Mouse (Mus musculus) CH12.LX (cell line): ENCODE data around the gene AU022252. TPM values are rescaled to one million over a fixed set of nuclear protein-coding genes. Genes with fewer than 3 reads are reported as not detected.

ENCODE experiments used
- DNase-seq: peaks from one replicate; pipeline ENCODE4 v3.0.0-alpha.2; 2013; ENCODE audit errors: extremely low read depth
- H3K27ac ChIP-seq: 2 replicates; pipeline ENCODE4 v1.5.1; 2012; ENCODE audit warnings: low read depth, mild to moderate bottlenecking, control low read depth, moderate library complexity; ENCODE audit not compliant: insufficient read depth
- H3K27me3 ChIP-seq: replicated peaks from 2 replicates; pipeline ENCODE3; 2012; ENCODE audit warnings: inconsistent platforms
- H3K36me3 ChIP-seq, 2 experiments: replicated peaks in 1 of 2; 2 replicates each; pipeline versions ENCODE3 to v1.6.1; 2012; ENCODE audit warnings: inconsistent platforms in 1 of 2, low read length in 1 of 2, mild to moderate bottlenecking in 1 of 2, mixed read lengths in 1 of 2, moderate library complexity in 1 of 2; ENCODE audit not compliant: control insufficient read depth in 1 of 2, insufficient read depth in 1 of 2
- H3K4me1 ChIP-seq, 2 experiments: 2 replicates each; pipeline ENCODE4 v1.6.1; 2012; ENCODE audit warnings: inconsistent platforms in 1 of 2, moderate library complexity in 1 of 2; ENCODE audit not compliant: insufficient read depth in 2 of 2, control insufficient read depth in 1 of 2
- H3K4me2 ChIP-seq: 2 replicates; pipeline ENCODE4 v1.6.1; 2012; ENCODE audit warnings: low read depth, mild to moderate bottlenecking, control low read depth; ENCODE audit not compliant: poor library complexity, insufficient read depth, severe bottlenecking
- H3K4me3 ChIP-seq, 3 experiments: fragments of 150-350 bp in 1 of 3; sonication (generic) in 1 of 3; replicated peaks in 1 of 3; 2 replicates each; pipeline versions ENCODE3 to v1.5.1; 2011 to 2012; ENCODE audit warnings: low read depth in 2 of 3, low read length in 2 of 3, mild to moderate bottlenecking in 2 of 3, moderate library complexity in 2 of 3, control low read depth in 1 of 3, improper control_type of control experiment in 1 of 3, inconsistent platforms in 1 of 3, mixed read lengths in 1 of 3; ENCODE audit not compliant: poor library complexity in 1 of 3
- H3K79me2 ChIP-seq: replicated peaks from 2 replicates; pipeline ENCODE4 v1.6.1; 2012; ENCODE audit warnings: mild to moderate bottlenecking, moderate library complexity; ENCODE audit not compliant: control insufficient read depth, poor library complexity, insufficient read depth, severe bottlenecking; ENCODE audit errors: extremely low read depth
- H3K9ac ChIP-seq: 2 replicates; pipeline ENCODE4 v1.6.1; 2012; ENCODE audit warnings: low read depth, mild to moderate bottlenecking, control low read depth, moderate library complexity; ENCODE audit not compliant: insufficient read depth
- H3K9me3 ChIP-seq: replicated peaks from 2 replicates; pipeline ENCODE3; 2012; ENCODE audit warnings: low read length, inconsistent platforms, mixed read lengths
- CHD2 ChIP-seq: IDR thresholded peaks from 2 replicates; pipeline ENCODE4 v1.6.1; 2011; ENCODE audit warnings: low read length, improper control_type of control experiment
- CTCF ChIP-seq, 2 experiments: IDR thresholded peaks in 1 of 2; conservative IDR thresholded peaks in 1 of 2; 2 replicates each; pipeline ENCODE4 v1.5.1; 2011 to 2012; ENCODE audit warnings: low read depth in 2 of 2, low read length in 2 of 2, improper control_type of control experiment in 1 of 2, inconsistent platforms in 1 of 2, mild to moderate bottlenecking in 1 of 2, moderate library complexity in 1 of 2
- E2F4 ChIP-seq: IDR thresholded peaks from 2 replicates; pipeline ENCODE4 v1.6.1; 2011; ENCODE audit warnings: low read depth, low read length, improper control_type of control experiment; ENCODE audit not compliant: insufficient replicate concordance
- ELF1 ChIP-seq: IDR thresholded peaks from 2 replicates; pipeline ENCODE4 v1.6.1; 2014; ENCODE audit warnings: low read depth, mild to moderate bottlenecking, inconsistent platforms, low read length, improper control_type of control experiment
- EP300 ChIP-seq: IDR thresholded peaks from 2 replicates; pipeline ENCODE4 v1.6.1; 2011; ENCODE audit warnings: low read length, improper control_type of control experiment
- ETS1 ChIP-seq: conservative IDR thresholded peaks from 2 replicates; pipeline ENCODE4 v1.6.1; 2012; ENCODE audit warnings: low read depth, mild to moderate bottlenecking, inconsistent platforms, low read length, improper control_type of control experiment, moderate library complexity
- JUND ChIP-seq: conservative IDR thresholded peaks from 2 replicates; pipeline ENCODE4 v1.6.1; 2011; ENCODE audit warnings: low read depth, low read length, improper control_type of control experiment
- MEF2A ChIP-seq: IDR thresholded peaks from 2 replicates; pipeline ENCODE4 v1.6.1; 2014; ENCODE audit warnings: low read depth, mild to moderate bottlenecking, inconsistent platforms, low read length, improper control_type of control experiment, borderline replicate concordance
- NELFE ChIP-seq: IDR thresholded peaks from 2 replicates; pipeline ENCODE4 v1.6.1; 2011; ENCODE audit warnings: low read depth, low read length, improper control_type of control experiment
- PAX5 ChIP-seq: IDR thresholded peaks from 2 replicates; pipeline ENCODE4 v1.6.1; 2012; ENCODE audit warnings: low read length, inconsistent platforms, mixed read lengths
- POLR2AphosphoS2 ChIP-seq: IDR thresholded peaks from 2 replicates; pipeline ENCODE4 v1.6.1; 2011; ENCODE audit warnings: low read depth, low read length, improper control_type of control experiment
- SIN3A ChIP-seq: IDR thresholded peaks from 2 replicates; pipeline ENCODE4 v1.6.1; 2012; ENCODE audit warnings: low read length, improper control_type of control experiment, inconsistent platforms
- USF1 ChIP-seq: IDR thresholded peaks from 2 replicates; pipeline ENCODE4 v1.6.1; 2014; ENCODE audit warnings: low read depth, mild to moderate bottlenecking, inconsistent platforms, low read length, improper control_type of control experiment
- ZKSCAN1 ChIP-seq: IDR thresholded peaks from 2 replicates; pipeline ENCODE4 v1.6.1; 2012; ENCODE audit warnings: low read depth, inconsistent platforms, low read length, improper control_type of control experiment, borderline replicate concordance
- ZNF384 ChIP-seq: IDR thresholded peaks from 2 replicates; pipeline ENCODE4 v1.6.1; 2012; ENCODE audit warnings: low read depth, low read length, improper control_type of control experiment, inconsistent platforms
- dilution Hi-C: fragments of 300-500 bp; cut with MboI; formaldehyde crosslinking; loops from 2 replicates; pipeline ENCODE4 v1.14.3; 2020; ENCODE audit warnings: low sequenced_read_pairs; ENCODE audit not compliant: extremely low pct_unique_long_range_greater_than_20kb, extremely low pct_ligation_motif_present
- in situ Hi-C: fragments of 300-500 bp; cut with MboI; formaldehyde crosslinking; loops from 3 replicates; pipeline ENCODE4 v1.14.3; 2019; ENCODE audit warnings: low sequenced_read_pairs, low pct_ligation_motif_present, low pct_unique_long_range_greater_than_20kb, mixed read lengths
- polyA plus RNA-seq: library from polyadenylated mRNA; unstranded; fragments of >175 nt; gene quantifications from 2 replicates; pipeline ENCODE4 v1.2.1, GENCODE M21; 2012; ENCODE audit warnings: low read depth; ENCODE audit not compliant: insufficient read length
- total RNA-seq, 2 experiments: library from RNA; depleted of rRNA; stranded (reverse); fragments of 300-350 nt in 1 of 2; fragments of >200 nt in 1 of 2; gene quantifications; 2 replicates each; pipeline ENCODE4 v1.2.3; 2012 to 2014

Gene AU022252
- total and polyA plus RNA-seq, 3 experiments, result 8.7 to 18.8 (median 12.7) TPM

GRCm38 (mm10) chr4:119261087-119261713 lies 28.7 kb upstream of the AU022252 start:
- Histone ChIP-seq H3K79me2 (no peaks in the 10 kb centered on the region), H3K4me3 (no peak overlapping the region), H3K36me3 (no peaks in the 10 kb centered on the region), H3K4me1 (peaks cover 8 to 26% of the 10 kb centered on the region in 2 experiments), H3K9me3 (no peaks in the 10 kb centered on the region), H3K9ac (no peak overlapping the region), H3K27me3 (no peaks in the 10 kb centered on the region), H3K27ac (no peak overlapping the region)
- no peak for DNase-seq
- dilution Hi-C loops (no loop called here), in situ Hi-C loops (loop anchor here (25.0 kb wide), 1 partner anchor 401 kb away; the partner anchor contains the start of gene Guca2b)
- TF ChIP-seq EP300, result no peak
- TF ChIP-seq JUND, result no peak
- no peak for TF ChIP-seq CHD2
- no peak for TF ChIP-seq USF1
- no peak for TF ChIP-seq PAX5
- TF ChIP-seq, all 38 proteins: peak for 0
- H3K4me2 ChIP-seq, result no peak overlapping the region

- H3K27me3 ChIP-seq, result no peaks in the 10 kb centered on the region
- H3K4me1 ChIP-seq, result peaks cover 8 to 26% of the 10 kb centered on the region in 2 experiments
- no peak for TF ChIP-seq NELFE
- no peak for TF ChIP-seq E2F4
- no peak for TF ChIP-seq ZKSCAN1
- TF ChIP-seq ZNF384, result no peak
- no peak for TF ChIP-seq SIN3A
- TF ChIP-seq POLR2AphosphoS2, result no peak
- TF ChIP-seq CTCF (conservative IDR thresholded peaks at IDR 0.05 in 1 of 2, IDR thresholded peaks at IDR 0.05 in 1 of 2; ENCODE audit: low read depth in 2 of 2, low read length in 2 of 2), result peak in 1 of 2 experiments; percentile 45; a peak in 2 of 4 replicates
- TF ChIP-seq USF1, result no peak
- TF ChIP-seq JUND, result no peak
- no peak for TF ChIP-seq ETS1
- no peak for TF ChIP-seq PAX5
- peak; percentile 36; the same call in 1 of the 2 replicates for TF ChIP-seq MEF2A
- no peak for TF ChIP-seq ELF1
- H3K9me3 ChIP-seq, result no peaks in the 10 kb centered on the region
- no peak for DNase-seq
- dilution Hi-C loops, result no loop called here
- H3K36me3 ChIP-seq, result no peaks in the 10 kb centered on the region
- no peak overlapping the region for H3K27ac ChIP-seq
- H3K4me2 ChIP-seq, result no peak overlapping the region
- in situ Hi-C loops, result loop anchor here (5.0 to 25.0 kb wide), 2 partner anchors 83 to 403 kb away; partner anchors contain the start of gene Guca2b
- no peak overlapping the region for H3K4me3 ChIP-seq
- no peak overlapping the region for H3K9ac ChIP-seq
- H3K79me2 ChIP-seq, result no peaks in the 10 kb centered on the region
These were observed 27.1 kb upstream of the AU022252 start for GRCm38 (mm10) chr4:119259344-119260254.
